Mouse (Mus musculus) large intestine, adult 2 months (tissue): ENCODE data around the gene AI854703. TPM values are rescaled to one million over a fixed set of nuclear protein-coding genes. Genes with fewer than 3 reads are reported as not detected.

Experiments used
- DNase-seq: peaks from one replicate; pipeline ENCODE4 v3.0.0-alpha.2; 2012; ENCODE audit warnings: low read depth, low spot score
- WGBS: fragments of 180-500 bp; shearing (Covaris S2); methylation state at CpG from one replicate; pipeline ENCODE4 v1.1.7; 2018; 5-methylcytosine and 5-hydroxymethylcytosine counted together
- polyA plus RNA-seq: library from polyadenylated mRNA; depleted of rRNA; stranded (reverse); fragments of >200 nt; gene quantifications from 2 replicates; pipeline ENCODE4 v1.2.3, GENCODE M21; 2012; rRNA removed

Gene AI854703
- polyA plus RNA-seq, 1 experiment = 0.63 TPM

DNA sequence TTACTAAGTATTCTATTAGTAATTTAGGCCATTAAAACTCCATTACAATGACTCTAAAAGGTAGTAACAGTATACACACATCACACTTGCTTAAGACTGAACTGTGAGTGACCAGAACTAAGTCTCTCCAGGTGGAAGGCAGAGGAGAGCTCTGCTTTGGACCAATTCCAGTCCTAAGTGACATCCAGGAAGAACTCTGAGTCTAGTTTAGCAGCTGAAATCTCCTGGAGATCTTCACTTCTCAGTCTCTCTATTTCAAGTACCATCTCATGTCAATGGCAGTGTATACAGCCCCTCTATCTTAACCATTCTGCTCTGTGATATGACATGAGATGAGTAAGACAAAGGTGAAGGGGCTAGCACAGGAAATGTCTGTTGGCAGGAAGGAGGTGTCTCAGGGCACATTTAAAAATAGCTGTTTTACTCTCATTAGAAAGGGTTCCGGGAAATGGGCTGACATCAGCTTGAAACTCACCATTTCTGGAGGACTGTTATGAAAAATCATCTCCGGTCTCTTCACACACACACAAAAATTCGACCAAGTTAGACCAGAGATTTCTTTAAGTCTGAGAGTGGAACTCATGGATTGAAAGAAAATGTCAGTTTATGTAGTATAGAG lies 55.0 kb downstream of the AI854703 start:
- WGBS = 73% methylated on average over 3 of the region's 3 CpGs
- DNase-seq = no peak

DNA sequence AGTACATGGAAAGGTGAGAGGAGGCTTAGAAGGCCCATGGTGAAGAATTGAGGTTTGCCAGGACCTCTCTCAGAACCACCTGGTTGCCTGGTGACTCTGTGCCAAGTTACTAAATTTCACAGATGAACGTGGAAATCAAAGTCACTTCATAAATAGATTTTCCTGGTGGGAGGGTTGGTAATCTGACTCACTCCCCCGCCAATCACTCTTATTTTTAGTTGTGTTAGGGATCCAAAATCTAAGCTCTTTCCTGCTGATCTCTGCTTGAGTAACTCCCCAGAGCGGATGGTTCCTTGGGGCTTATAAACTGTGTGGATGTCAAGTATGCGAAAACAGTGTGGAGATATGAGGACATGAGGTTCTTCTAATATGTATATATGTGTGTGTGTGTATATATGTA lies 55.7 kb downstream of the AI854703 start:
- no peak for DNase-seq
- 75% methylated on average over 4 of the region's 4 CpGs for WGBS

Other genes with a start within 250 kb of the AI854703 start
- gene Krba1, start 231.2 kb upstream of the AI854703 start, polyA plus RNA-seq = 11.4 and 11.6 TPM in 2 replicates
- 13.2 and 19.4 TPM in 2 replicates for gene Zfp467, start 180.9 kb upstream of the AI854703 start, polyA plus RNA-seq
- gene Sspo, start 178.5 kb upstream of the AI854703 start, polyA plus RNA-seq = 1.0 and 1.1 TPM in 2 replicates
- 41.1 and 45.9 TPM in 2 replicates for gene Atp6v0e2, start 89.1 kb upstream of the AI854703 start, polyA plus RNA-seq
- 12.1 and 17.2 TPM in 2 replicates for gene Lrrc61, start 72.0 kb upstream of the AI854703 start, polyA plus RNA-seq
- gene Rarres2, start 54.0 kb upstream of the AI854703 start, polyA plus RNA-seq = 80.9 and 95.3 TPM in 2 replicates
- not detected in 2 replicates for gene Gm45021, start 37.2 kb upstream of the AI854703 start, polyA plus RNA-seq
- 8.5 and 9.5 TPM in 2 replicates for gene Repin1, start 32.9 kb upstream of the AI854703 start, polyA plus RNA-seq
- gene Gm44965, start 32.8 kb upstream of the AI854703 start, polyA plus RNA-seq = not detected in 2 replicates
- gene Zfp775, start 24.7 kb upstream of the AI854703 start, polyA plus RNA-seq = 1.6 and 1.9 TPM in 2 replicates
- gene Gimap8, start 20.5 kb downstream of the AI854703 start, polyA plus RNA-seq = 2.6 and 4.5 TPM in 2 replicates
- gene Gimap9, start 49.4 kb downstream of the AI854703 start, polyA plus RNA-seq = 5.6 and 8.2 TPM in 2 replicates
- gene Gimap4, start 57.8 kb downstream of the AI854703 start, polyA plus RNA-seq = 20.7 and 24.6 TPM in 2 replicates
- 11.9 and 12.3 TPM in 2 replicates for gene Gimap6, start 81.5 kb downstream of the AI854703 start, polyA plus RNA-seq
- 0.17 TPM in 1 of 2 replicates, not detected in the other for gene Gm28053, start 91.8 kb downstream of the AI854703 start, polyA plus RNA-seq
- 4.7 and 5.0 TPM in 2 replicates for gene Gimap7, start 91.9 kb downstream of the AI854703 start, polyA plus RNA-seq
- gene Gimap1, start 112.3 kb downstream of the AI854703 start, polyA plus RNA-seq = 12.2 and 13.9 TPM in 2 replicates
- 13.0 and 15.0 TPM in 2 replicates for gene Gimap5, start 119.4 kb downstream of the AI854703 start, polyA plus RNA-seq
- 22.1 and 22.2 TPM in 2 replicates for gene Gimap3, start 144.1 kb downstream of the AI854703 start, polyA plus RNA-seq
- gene Tmem176a, start 214.2 kb downstream of the AI854703 start, polyA plus RNA-seq = 121 and 133 TPM in 2 replicates
- gene Tmem176b, start 214.7 kb downstream of the AI854703 start, polyA plus RNA-seq = 338 and 348 TPM in 2 replicates
- 312 and 658 TPM in 2 replicates for gene Aoc1, start 246.1 kb downstream of the AI854703 start, polyA plus RNA-seq